Mouse (Mus musculus): ENCODE measurements around the gene Hnrnpl.

Hnrnpl gene

GRCm38 (mm10) chr7:28827338-28827737 is 19.0 kb downstream of the Hnrnpl start:
- no peak for DNase-seq (ENCODE audit: low read depth, low spot score)

- no peak for DNase-seq (ENCODE audit: low read depth, low spot score)
Measured at GRCm38 (mm10) chr7:28829821-28830220, 21.5 kb downstream of the Hnrnpl start.

DNA sequence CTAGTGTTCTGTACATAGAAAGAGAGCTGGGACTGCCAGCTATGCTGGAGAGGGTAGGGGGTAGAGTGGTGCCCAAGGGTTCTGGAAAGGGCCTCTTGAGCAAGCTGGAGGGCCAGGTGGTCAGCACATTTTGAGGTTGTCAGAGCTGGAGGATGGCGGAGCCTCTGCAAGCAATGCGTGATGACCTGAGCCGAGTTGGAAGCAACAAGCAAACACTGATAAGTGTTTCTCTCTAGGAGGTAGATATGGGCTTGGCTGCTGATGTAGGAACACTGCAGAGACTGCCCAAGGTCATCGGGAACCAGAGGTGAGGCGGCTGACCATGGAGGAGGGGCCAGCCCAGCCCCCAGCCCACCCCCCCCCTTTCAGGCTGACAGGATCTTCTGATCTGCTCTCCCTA is 22.6 kb downstream of the Hnrnpl start:
- DNase-seq (ENCODE audit: low read depth, low spot score), result no peak

DNA sequence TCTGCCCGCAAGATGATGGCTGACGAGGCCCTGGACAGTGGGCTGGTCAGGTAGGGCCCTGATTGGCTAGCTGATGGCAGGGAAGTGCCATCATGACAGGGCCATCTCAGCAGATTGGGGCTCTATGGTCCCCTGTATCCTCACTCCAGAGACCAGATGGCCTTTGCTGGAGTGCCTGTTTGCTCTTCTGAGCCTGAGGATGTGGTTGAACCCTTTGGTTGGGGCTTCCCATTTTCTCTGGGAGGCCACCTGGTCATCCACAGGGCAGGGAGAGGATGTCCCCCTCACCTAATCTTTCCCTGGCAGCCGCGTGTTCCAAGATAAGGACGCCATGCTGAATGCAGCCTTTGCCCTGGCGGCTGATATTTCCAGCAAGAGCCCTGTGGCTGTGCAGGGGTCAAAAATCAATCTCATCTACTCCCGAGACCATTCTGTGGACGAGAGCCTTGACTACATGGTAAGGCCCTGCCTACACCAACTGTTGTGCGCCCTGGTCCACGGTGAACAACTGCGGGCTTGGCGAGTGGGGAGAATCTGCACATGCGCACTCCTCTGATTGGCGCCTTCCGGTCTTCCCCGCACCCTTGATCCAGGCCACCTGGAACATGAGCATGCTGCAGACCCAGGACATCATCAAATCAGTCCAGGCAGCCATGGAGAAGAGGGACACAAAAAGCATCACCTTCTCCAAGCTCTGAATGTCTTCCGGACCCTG is 23.2 kb downstream of the Hnrnpl start:
- DNase-seq (ENCODE audit: low read depth, low spot score), result no peak

DNA sequence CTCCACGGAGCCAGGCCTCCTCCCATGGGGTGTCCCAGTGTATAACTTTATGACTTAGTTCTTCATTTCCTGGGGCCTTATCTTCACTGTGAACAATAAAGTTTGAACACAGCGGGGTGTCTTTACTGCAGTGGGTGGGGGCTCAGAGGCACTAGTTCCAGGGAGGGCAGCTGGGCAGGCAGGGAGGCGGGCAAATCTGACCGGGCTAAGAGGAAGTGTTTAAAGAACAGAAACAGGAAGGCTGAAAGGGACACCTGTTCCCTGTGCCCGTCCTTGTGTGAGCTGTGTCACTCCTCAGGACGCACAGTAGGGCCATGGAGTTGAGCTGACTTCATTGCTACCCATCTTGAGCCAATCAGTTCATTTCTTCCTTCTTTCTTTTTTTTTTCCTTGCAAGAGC is 23.8 kb downstream of the Hnrnpl start:
- DNase-seq (ENCODE audit: low read depth, low spot score), result peak; percentile 83

DNA sequence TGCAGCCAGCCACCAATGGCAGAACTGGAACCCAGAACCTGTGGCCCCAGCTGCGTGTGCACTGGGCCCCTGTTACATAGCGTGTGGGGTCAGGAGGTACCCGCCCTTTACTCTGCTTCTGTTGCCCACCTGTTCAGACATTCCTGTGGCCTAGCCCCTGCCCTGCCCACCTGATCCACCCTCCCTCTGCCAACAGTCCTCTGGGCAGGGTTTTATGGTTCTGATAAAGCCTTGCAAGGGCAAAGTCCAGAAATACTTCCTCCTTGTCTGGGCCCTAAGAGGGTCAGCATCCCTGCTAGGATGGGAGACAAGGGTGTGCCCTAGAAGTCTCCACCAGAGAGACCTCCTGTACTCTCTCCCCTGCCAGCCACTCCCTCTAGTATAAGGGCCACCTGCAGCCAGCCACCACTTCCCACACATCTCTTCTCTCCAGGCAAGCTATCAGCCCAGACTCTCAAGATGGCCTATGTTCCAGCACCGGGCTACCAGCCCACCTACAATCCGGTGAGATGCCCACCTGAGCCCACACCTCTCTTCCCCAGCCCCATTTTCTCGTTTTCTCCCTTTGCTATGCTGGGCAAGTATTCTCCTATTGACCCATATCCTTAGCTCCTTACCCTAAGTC is 25.5 kb downstream of the Hnrnpl start, which contains the start of gene Lgals4:
Lgals4 (plus strand) TSS at position 132 of the 625 bp plus-strand sequence.
- no peak for DNase-seq (ENCODE audit: low read depth, low spot score)

DNA sequence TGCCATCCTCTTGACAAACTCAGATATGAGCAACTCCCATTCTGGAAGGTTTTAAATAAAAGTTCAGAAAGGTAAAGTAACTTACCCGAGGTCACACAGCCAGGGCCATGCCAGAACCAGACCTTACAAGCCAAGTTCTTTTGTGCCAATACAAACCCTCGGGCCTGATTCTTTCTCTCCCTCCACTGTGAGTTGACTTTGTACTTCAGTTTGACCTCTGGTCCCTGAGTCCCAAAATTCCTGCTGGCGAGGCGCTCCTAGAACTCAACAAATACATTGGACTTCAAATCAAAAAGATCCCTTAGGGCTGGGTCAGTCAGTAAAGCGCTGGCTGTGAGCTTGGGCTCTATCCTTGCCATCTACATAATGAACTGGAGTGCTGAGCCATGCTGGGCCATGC is 28.6 kb downstream of the Hnrnpl start:
- DNase-seq (ENCODE audit: low read depth, low spot score), result no peak

GRCm38 (mm10) chr7:28838331-28838730 is 30.0 kb downstream of the Hnrnpl start:
- no peak for DNase-seq (ENCODE audit: low read depth, low spot score)

DNA sequence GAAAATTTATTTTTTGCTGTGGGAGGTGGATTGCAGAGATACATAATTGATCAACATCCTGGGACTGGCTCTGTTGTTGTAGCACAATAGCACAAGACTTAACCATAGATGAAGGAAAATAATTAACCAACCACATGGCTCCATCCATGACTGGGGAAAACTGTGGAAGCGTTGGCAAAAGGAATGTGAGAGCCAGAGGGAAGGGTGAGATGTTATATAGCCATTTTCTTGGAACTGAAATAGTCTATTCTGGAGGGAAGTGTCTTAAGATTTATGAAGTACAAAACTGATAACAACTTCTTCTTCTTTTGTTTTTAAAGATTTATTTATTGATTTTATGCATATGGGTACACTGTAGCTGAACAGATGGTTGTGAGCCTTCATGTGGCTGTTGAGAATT is 38.9 kb downstream of the Hnrnpl start:
- no peak for DNase-seq (ENCODE audit: low read depth, low spot score)

- DNase-seq (ENCODE audit: low read depth, low spot score), result no peak
Measured at GRCm38 (mm10) chr7:28849700-28850236, 41.4 kb downstream of the Hnrnpl start.

GRCm38 (mm10) chr7:28850642-28851041 is 42.3 kb downstream of the Hnrnpl start:
- no peak for DNase-seq (ENCODE audit: low read depth, low spot score)

GRCm38 (mm10) chr7:28859953-28860352 is 51.6 kb downstream of the Hnrnpl start:
- DNase-seq (ENCODE audit: low read depth, low spot score), result no peak

DNA sequence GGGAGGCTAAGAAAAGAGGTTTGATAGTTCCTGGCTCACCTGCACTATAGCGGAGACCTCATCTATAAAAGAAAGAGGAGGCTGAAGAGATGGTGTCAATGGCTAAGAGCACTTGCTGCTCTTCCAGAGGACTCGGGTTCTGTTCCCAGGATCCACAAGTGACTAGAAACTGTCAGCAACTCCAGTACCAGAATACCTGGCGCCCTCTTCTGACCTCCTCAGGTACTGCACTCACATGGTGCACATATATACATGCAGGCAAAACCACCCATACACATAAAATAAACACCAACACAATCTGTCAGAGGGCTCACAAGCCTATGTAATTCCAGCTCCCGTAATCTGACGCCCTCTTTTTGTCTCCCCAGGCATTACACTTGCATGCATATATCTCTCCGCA is 52.6 kb downstream of the Hnrnpl start:
- DNase-seq (ENCODE audit: low read depth, low spot score), result peak; percentile 24

- DNase-seq (ENCODE audit: low read depth, low spot score), result no peak
Measured at GRCm38 (mm10) chr7:28862817-28863499, 54.6 kb downstream of the Hnrnpl start.

- DNase-seq (ENCODE audit: low read depth, low spot score), result no peak
Measured at GRCm38 (mm10) chr7:28863540-28863939, 55.2 kb downstream of the Hnrnpl start, which contains the start of gene Lgals7. Gene Lgals7 (plus strand): TSS chr7:28863853.

DNA sequence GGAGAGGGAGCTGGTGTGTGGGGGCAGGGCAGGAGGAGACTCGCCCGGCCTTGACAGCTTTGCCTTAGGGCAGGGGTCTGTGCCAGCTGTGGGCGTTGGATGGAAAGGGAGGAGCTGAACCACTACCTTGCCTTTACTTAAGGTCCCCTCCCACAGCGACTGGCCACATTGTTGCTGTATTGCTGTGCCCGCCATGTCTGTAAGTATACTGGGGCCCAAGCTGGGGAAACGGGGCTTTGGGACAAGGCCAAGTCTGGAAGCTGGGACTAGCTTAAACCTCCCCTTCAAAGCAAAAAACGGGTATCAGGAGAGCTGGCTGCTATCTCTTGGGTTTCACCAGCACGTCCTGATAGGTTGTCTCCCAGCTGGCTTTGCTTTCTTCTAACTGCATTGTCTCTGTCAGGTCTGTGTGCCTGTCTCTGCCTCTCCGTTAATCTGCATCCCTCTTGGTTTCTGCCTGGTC is 56.0 kb downstream of the Hnrnpl start:
- DNase-seq (ENCODE audit: low read depth, low spot score), result no peak

GRCm38 (mm10) chr7:28865481-28866300 is 57.4 kb downstream of the Hnrnpl start:
- DNase-seq (ENCODE audit: low read depth, low spot score), result peak; percentile 95

GRCm38 (mm10) chr7:28866769-28867507 is 58.6 kb downstream of the Hnrnpl start:
- DNase-seq (ENCODE audit: low read depth, low spot score), result peak; percentile 56

GRCm38 (mm10) chr7:28867508-28868340 is 59.4 kb downstream of the Hnrnpl start:
- peak; percentile 91 for DNase-seq (ENCODE audit: low read depth, low spot score)
